Mouse (Mus musculus): Measurements from ENCODE around the gene Poglut1. TPM values are rescaled to one million over a fixed set of nuclear protein-coding genes. Genes with fewer than 3 reads are reported as not detected.

Gene Poglut1
- 48.6 and 74.0 TPM in 2 replicates for polyA plus RNA-seq (2012; rRNA removed)

GRCm38 (mm10) chr16:38549479-38550396 is at the start of gene Poglut1:
TSS of gene Poglut1 (minus strand) at chr16:38550258.

GRCm38 (mm10) chr16:38558221-38558748 is 8.2 kb upstream of the Poglut1 start, which contains the start of gene Tmem39a:
TSS of gene Tmem39a (plus strand) at chr16:38558698.

GRCm38 (mm10) chr16:38522129-38523084 is 27.7 kb downstream of the Poglut1 start, which contains the start of gene Timmdc1:
TSS of gene Timmdc1 (minus strand) at chr16:38522663.

Other genes with a start within 250 kb of the Poglut1 start
- 0.50 and 0.60 TPM in 2 replicates for gene Maats1, start 208.1 kb downstream of the Poglut1 start, polyA plus RNA-seq (2012; rRNA removed)
- gene Cox17, start 203.3 kb downstream of the Poglut1 start, polyA plus RNA-seq (2012; rRNA removed): 119 and 221 TPM in 2 replicates
- gene Gm21987, start 203.2 kb downstream of the Poglut1 start, polyA plus RNA-seq (2012; rRNA removed): not detected in 2 replicates
- gene Popdc2, start 188.0 kb downstream of the Poglut1 start, polyA plus RNA-seq (2012; rRNA removed): 4.8 and 7.5 TPM in 2 replicates
- gene Pla1a, start 117.1 kb downstream of the Poglut1 start, polyA plus RNA-seq (2012; rRNA removed): 0.26 and 0.34 TPM in 2 replicates
- 63.0 and 70.7 TPM in 2 replicates for gene Adprh, start 97.6 kb downstream of the Poglut1 start, polyA plus RNA-seq (2012; rRNA removed)
- 0.24 and 0.35 TPM in 2 replicates for gene Cd80, start 94.7 kb downstream of the Poglut1 start, polyA plus RNA-seq (2012; rRNA removed)
- 21.6 and 33.7 TPM in 2 replicates for gene Timmdc1, start 27.6 kb downstream of the Poglut1 start, polyA plus RNA-seq (2012; rRNA removed)
- gene Tmem39a, start 8.4 kb upstream of the Poglut1 start, polyA plus RNA-seq (2012; rRNA removed): 60.4 and 144 TPM in 2 replicates
- 6.7 and 8.6 TPM in 2 replicates for gene Arhgap31, start 163.0 kb upstream of the Poglut1 start, polyA plus RNA-seq (2012; rRNA removed)
- 14.6 and 15.9 TPM in 2 replicates for gene B4galt4, start 192.0 kb upstream of the Poglut1 start, polyA plus RNA-seq (2012; rRNA removed)

Data from central nervous system, embryonic 11.5 days (tissue).